Mouse (Mus musculus): Measurements from ENCODE around the gene Sgcd. TPM values are rescaled to one million over a fixed set of nuclear protein-coding genes. Genes with fewer than 3 reads are reported as not detected.

Sgcd gene
- polyA plus RNA-seq, 1 experiment from 2014 or later, result 8.4 TPM

DNA sequence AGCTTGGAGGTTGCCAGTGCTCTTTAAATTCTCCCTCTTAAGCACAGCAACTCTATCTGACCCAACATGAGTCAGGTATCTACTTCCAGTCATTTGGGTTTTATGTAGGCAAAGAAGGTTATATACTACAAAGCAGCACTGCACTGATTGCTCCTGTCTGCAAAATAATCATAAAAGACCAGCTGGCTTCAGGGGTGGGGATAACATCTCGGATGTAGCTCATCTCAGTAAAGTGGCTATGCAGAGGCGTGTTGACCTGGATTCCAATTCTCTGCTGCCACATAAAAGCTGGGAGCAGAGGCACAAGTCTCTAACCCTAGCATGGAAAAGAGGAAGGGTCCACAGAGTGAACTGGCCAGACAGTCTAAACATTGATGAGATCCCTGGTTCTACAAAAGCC, 71.2 kb downstream of the Sgcd start:
- Histone ChIP-seq H3K4me2 (no peak overlapping the region), H3K27ac (ENCODE audit: poor library complexity, severe bottlenecking) (no peak overlapping the region), H3K9me3 (replicated peaks) (no peaks in the 10 kb centered on the region), H3K9ac (no peak overlapping the region), H3K27me3 (replicated peaks) (no peaks in the 10 kb centered on the region), H3K4me1 (replicated peaks) (no peaks in the 10 kb centered on the region), H3K36me3 (no peaks in the 10 kb centered on the region), H3K4me3 (no peak overlapping the region)
- WGBS, result 68% methylated on average over 2 of the region's 2 CpGs
- ATAC-seq (ENCODE audit: insufficient number of reproducible peaks, low FRiP score), result no peak

DNA sequence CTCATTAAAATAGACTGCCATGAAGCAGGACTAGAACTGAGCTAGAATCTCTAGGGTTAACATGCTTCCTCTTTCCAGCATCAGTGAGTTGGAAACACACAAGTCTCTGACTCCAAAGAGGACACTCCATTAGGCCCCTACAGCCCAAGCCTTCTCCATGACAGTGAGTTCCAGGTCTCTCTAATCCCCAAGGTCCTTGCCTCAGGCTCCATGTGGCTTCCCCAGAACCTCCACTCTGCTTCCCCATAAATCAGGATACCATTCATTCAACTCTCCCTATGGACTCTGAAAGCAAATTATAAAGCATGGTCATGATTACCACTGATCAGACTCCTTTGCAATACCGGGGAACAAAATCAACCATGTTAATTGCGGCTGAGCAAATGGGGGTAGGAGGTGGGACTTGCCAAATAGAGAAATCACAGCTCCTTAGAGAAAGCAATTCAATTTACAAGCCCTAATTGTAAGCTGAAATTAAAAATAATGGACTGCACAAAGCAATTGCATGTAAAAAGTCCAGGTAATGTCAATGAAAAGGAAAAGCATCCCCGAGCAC, 97.1 kb downstream of the Sgcd start:
- ATAC-seq (ENCODE audit: insufficient number of reproducible peaks, low FRiP score), result no peak
- Histone ChIP-seq H3K4me2 (no peak overlapping the region), H3K4me3 (no peak overlapping the region), H3K4me1 (replicated peaks) (no peaks in the 10 kb centered on the region), H3K27me3 (replicated peaks) (no peaks in the 10 kb centered on the region), H3K9ac (no peak overlapping the region), H3K36me3 (no peaks in the 10 kb centered on the region), H3K27ac (ENCODE audit: poor library complexity, severe bottlenecking) (no peak overlapping the region), H3K9me3 (replicated peaks) (no peaks in the 10 kb centered on the region)
- 87% methylated on average over 3 of the region's 3 CpGs for WGBS

DNA sequence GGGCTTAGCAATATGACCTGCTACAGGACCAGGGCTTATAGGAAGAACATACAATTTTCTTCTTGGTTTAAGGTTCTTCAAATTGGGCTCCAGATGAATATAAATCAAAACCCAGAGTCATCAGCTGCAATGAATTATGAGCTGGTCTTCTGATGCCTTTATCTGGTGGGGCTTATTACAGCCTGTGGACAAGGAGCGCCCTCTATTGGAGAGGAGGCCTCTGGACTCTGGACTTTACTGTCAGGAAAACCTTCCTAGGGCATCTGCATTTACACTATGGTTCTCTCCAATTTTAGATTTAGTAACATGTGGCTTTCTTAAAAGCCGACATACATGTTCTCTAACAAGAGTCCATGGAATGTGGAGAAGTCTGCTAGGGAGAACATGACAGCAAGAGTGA, 98.5 kb downstream of the Sgcd start:
- Histone ChIP-seq H3K4me1 (replicated peaks) (no peaks in the 10 kb centered on the region), H3K9me3 (replicated peaks) (no peaks in the 10 kb centered on the region), H3K27me3 (replicated peaks) (no peaks in the 10 kb centered on the region), H3K36me3 (no peaks in the 10 kb centered on the region), H3K4me2 (no peak overlapping the region), H3K27ac (ENCODE audit: poor library complexity, severe bottlenecking) (no peak overlapping the region), H3K4me3 (no peak overlapping the region), H3K9ac (no peak overlapping the region)
- no peak for ATAC-seq (ENCODE audit: insufficient number of reproducible peaks, low FRiP score)
- 33% methylated on average over 2 of the region's 2 CpGs for WGBS

DNA sequence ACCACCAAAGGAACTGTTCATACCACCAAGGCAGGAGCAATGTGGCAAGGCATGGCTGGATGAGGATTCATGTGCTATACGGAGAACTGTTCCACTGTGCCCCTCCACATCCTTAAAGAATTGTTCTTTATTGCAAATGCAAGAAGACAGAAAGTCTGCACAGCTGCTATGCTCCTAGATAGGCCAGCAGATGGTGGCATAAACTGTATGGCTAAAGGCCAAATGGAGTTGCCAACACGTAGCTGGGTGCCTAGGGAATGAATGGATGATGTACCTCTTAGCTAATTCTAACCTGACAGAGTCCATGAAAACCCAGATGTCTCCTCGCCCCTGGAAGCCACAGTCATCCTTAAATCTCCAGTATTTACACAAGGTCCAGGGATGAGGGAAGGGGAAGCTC, 103.5 kb downstream of the Sgcd start:
- WGBS, result 68% methylated on average over 3 of the region's 3 CpGs
- ATAC-seq (ENCODE audit: insufficient number of reproducible peaks, low FRiP score), result no peak
- no peak overlapping the region for H3K4me3 ChIP-seq
- no peak overlapping the region for H3K9ac ChIP-seq
- H3K4me1 ChIP-seq (replicated peaks), result no peaks in the 10 kb centered on the region
- no peaks in the 10 kb centered on the region for H3K36me3 ChIP-seq
- no peak overlapping the region for H3K27ac ChIP-seq (ENCODE audit: poor library complexity, severe bottlenecking)
- H3K27me3 ChIP-seq (replicated peaks), result no peaks in the 10 kb centered on the region
- no peak overlapping the region for H3K4me2 ChIP-seq
- no peaks in the 10 kb centered on the region for H3K9me3 ChIP-seq (replicated peaks)

DNA sequence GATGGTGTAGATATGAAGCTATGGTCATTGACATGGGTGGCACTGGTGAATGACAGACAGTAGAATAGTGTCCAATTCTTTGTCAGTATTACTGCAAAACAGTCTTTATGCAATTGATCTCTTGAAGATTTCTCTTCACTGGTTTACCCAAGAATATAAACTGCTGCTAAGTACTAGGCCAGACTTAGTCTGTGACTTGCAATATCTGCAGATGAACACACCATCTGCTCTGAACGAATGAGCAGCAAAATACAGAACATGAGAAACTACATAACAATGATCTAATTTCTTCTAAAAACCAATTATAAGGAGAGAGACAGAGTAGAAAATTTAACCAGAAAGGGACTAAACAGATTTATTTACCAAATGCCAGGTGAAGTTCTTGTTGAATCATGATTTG, 105.2 kb downstream of the Sgcd start:
- Histone ChIP-seq H3K4me3 (no peak overlapping the region), H3K27ac (ENCODE audit: poor library complexity, severe bottlenecking) (no peak overlapping the region), H3K36me3 (no peaks in the 10 kb centered on the region), H3K4me2 (no peak overlapping the region), H3K4me1 (replicated peaks) (no peaks in the 10 kb centered on the region), H3K9ac (no peak overlapping the region), H3K9me3 (replicated peaks) (no peaks in the 10 kb centered on the region), H3K27me3 (replicated peaks) (no peaks in the 10 kb centered on the region)
- 68% methylated on average over 1 of the region's 1 CpGs for WGBS
- ATAC-seq (ENCODE audit: insufficient number of reproducible peaks, low FRiP score), result no peak

DNA sequence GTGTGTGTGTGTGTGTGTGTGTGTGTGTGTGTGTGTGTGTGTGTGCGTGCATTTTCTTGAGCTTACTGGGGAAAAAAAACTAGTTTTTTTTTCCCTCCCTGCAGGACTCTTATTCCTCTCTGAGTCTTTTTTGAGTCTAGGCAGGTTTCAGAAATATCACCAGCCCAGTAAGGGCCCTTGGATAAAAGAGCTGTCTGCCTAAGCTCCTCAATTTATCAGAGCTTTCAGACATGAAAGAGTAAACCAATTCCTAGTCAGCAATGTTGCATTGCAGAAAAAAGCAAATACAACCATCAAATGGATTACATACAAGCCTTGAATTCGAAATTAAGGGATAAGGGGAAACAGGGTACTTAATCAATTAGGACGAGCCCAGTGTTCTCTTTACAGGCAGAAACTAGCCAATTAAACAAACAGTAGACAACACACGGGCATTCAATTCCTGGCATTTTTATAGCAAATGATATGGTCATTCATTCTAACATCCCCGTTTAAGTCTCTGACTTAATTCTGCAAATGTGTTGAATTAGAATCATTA, 112.1 kb downstream of the Sgcd start:
- Histone ChIP-seq H3K4me2 (no peak overlapping the region), H3K36me3 (no peaks in the 10 kb centered on the region), H3K4me1 (replicated peaks) (no peaks in the 10 kb centered on the region), H3K4me3 (no peak overlapping the region), H3K27ac (ENCODE audit: poor library complexity, severe bottlenecking) (no peak overlapping the region), H3K9me3 (replicated peaks) (no peaks in the 10 kb centered on the region), H3K9ac (no peak overlapping the region), H3K27me3 (replicated peaks) (no peaks in the 10 kb centered on the region)
- ATAC-seq (ENCODE audit: insufficient number of reproducible peaks, low FRiP score), result no peak
- 75% methylated on average over 5 of the region's 5 CpGs for WGBS

DNA sequence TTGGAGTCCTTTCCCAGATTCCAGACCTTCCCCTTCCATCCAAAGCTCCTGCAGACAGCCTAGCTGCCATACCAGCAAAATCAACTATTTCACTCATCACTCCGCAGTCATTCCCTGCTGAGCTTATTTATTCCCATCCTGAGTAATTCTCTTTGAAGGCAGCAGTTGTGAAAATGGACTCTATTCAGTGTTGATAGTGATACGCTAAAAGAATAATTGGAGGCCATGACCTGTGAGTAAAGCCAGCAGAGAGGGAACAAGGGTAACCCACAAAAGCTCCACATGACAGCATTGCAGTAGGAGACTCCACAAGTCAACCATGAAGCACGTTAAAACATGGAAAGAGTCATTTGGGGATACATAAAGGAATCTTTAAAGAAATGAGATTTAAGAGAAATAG, 142.9 kb downstream of the Sgcd start:
- Histone ChIP-seq H3K4me1 (replicated peaks) (no peaks in the 10 kb centered on the region), H3K4me3 (no peak overlapping the region), H3K9ac (no peak overlapping the region), H3K9me3 (replicated peaks) (no peaks in the 10 kb centered on the region), H3K27me3 (replicated peaks) (no peaks in the 10 kb centered on the region), H3K36me3 (no peaks in the 10 kb centered on the region), H3K27ac (ENCODE audit: poor library complexity, severe bottlenecking) (no peak overlapping the region), H3K4me2 (no peak overlapping the region)
- ATAC-seq (ENCODE audit: insufficient number of reproducible peaks, low FRiP score), result no peak
- 54% methylated on average over 3 of the region's 3 CpGs for WGBS

DNA sequence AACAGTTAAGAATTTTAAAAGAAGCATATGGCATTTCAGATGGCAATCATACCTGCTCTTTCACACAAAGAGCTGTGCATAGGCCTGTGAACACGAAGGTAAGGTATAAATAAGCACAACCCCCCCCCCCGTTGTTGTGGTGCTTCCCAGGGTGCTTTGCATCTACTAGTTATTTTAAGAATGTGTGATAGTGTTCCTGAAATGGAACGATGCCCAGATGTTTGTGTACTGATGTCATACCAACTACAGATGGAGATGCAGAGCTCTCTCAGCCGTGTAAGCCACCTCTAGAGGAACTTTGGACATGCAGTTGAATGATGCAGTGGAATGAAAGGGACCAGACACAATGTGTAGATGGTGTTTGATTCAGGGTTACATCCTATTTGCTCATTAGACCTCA, 155.5 kb downstream of the Sgcd start:
- H3K9ac ChIP-seq, result no peak overlapping the region
- 18% methylated on average over 4 of the region's 4 CpGs for WGBS
- peak; percentile 51 for ATAC-seq (ENCODE audit: insufficient number of reproducible peaks, low FRiP score)
- no peaks in the 10 kb centered on the region for H3K9me3 ChIP-seq (replicated peaks)
- H3K27me3 ChIP-seq (replicated peaks), result no peaks in the 10 kb centered on the region
- no peaks in the 10 kb centered on the region for H3K36me3 ChIP-seq
- H3K4me2 ChIP-seq, result no peak overlapping the region
- no peak overlapping the region for H3K4me3 ChIP-seq
- H3K27ac ChIP-seq (ENCODE audit: poor library complexity, severe bottlenecking), result no peak overlapping the region
- peaks cover 6% of the 10 kb centered on the region; the same call in 1 of the 2 replicates for H3K4me1 ChIP-seq (replicated peaks)

DNA sequence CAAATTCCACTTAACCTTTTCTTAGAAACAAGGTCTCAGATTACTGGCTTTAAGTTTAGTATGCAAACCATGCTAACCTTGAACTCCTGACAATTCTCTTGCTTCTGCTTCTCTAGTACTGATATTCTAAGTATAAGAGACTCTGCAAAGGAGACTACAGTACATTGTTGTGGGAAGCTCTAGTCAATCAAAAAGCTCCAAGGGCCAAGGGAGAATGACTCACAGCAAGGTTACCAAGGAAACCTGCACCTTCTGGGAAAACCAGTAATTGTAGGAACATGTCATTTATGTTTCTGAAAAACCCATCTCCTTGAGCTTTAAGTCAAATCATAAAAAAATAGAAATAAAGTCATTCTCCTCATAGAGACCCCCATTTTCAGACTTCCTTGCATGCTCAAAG, 178.5 kb downstream of the Sgcd start:
- no peak for ATAC-seq (ENCODE audit: insufficient number of reproducible peaks, low FRiP score)
- Histone ChIP-seq H3K4me1 (replicated peaks) (no peaks in the 10 kb centered on the region), H3K27me3 (replicated peaks) (no peaks in the 10 kb centered on the region), H3K4me2 (no peak overlapping the region), H3K36me3 (no peaks in the 10 kb centered on the region), H3K9ac (no peak overlapping the region), H3K4me3 (no peak overlapping the region), H3K27ac (ENCODE audit: poor library complexity, severe bottlenecking) (no peak overlapping the region), H3K9me3 (replicated peaks) (0 out of 2 replicates have a peak, but pooled peaks cover 2% of the 10 kb centered on the region)

DNA sequence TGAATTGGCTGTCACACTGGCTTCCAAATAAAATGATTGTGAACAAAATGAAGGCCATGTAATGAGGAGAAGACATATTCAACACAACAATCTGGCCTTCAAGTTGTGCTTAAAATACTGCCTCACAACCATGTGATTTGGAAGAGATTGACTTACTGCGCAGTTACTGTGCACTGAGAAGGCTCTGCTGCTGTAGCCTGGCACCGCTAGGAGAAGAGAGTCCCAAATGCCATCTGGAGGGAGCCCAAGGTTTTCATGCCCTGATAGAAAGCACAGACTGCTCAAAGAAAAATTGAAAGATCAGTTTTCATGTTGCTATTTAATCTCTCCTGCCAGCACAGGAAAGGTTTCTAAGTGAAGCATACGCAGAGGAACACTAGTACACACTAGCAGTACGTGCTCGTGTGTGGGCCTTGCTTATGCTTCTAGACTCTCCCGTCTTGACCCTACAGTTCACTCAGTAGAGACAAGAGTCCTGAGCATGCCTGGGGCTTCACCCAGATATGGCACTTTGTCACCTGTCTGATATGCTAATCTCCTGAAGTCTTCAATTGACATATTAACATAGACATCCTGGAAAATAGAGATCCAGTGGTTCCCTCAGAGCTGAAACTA, 184.6 kb downstream of the Sgcd start:
- H3K4me3 ChIP-seq, result no peak overlapping the region
- WGBS, result 89% methylated on average over 6 of the region's 6 CpGs
- H3K27me3 ChIP-seq (replicated peaks), result no peaks in the 10 kb centered on the region
- no peaks in the 10 kb centered on the region for H3K4me1 ChIP-seq (replicated peaks)
- no peaks in the 10 kb centered on the region for H3K9me3 ChIP-seq (replicated peaks)
- ATAC-seq (ENCODE audit: insufficient number of reproducible peaks, low FRiP score), result no peak
- H3K4me2 ChIP-seq, result no peak overlapping the region
- no peak overlapping the region for H3K9ac ChIP-seq
- no peak overlapping the region for H3K27ac ChIP-seq (ENCODE audit: poor library complexity, severe bottlenecking)
- H3K36me3 ChIP-seq, result no peaks in the 10 kb centered on the region

DNA sequence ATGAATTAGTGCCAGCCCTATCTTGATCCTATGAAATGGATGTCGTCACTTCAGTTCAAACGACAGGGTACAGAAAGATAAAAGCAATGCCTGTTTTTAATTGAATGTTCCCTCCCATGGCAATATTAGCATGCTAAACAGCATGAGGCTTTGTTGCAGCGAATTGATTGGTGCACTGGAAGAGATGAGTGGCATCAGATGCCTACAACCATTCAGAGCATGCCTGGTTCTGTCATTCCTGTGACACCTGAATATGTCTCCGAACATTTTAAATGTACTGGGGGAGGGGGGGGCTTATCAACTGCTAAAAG, 210.9 kb downstream of the Sgcd start:
- Histone ChIP-seq H3K4me2 (no peak overlapping the region), H3K9ac (no peak overlapping the region), H3K9me3 (replicated peaks) (no peaks in the 10 kb centered on the region), H3K27ac (ENCODE audit: poor library complexity, severe bottlenecking) (no peak overlapping the region), H3K4me1 (replicated peaks) (peaks cover 4% of the 10 kb centered on the region), H3K36me3 (no peaks in the 10 kb centered on the region), H3K4me3 (no peak overlapping the region), H3K27me3 (replicated peaks) (no peaks in the 10 kb centered on the region)
- 59% methylated on average over 4 of the region's 4 CpGs for WGBS
- ATAC-seq (ENCODE audit: insufficient number of reproducible peaks, low FRiP score), result no peak

Data from heart, embryonic 12.5 days (tissue).